Mouse (Mus musculus): ENCODE results near the gene Gm6525. TPM values are rescaled to one million over a fixed set of nuclear protein-coding genes. Genes with fewer than 3 reads are reported as not detected.

Gene Gm6525
- polyA plus RNA-seq, 1 experiment from 2014 or later: not detected

DNA sequence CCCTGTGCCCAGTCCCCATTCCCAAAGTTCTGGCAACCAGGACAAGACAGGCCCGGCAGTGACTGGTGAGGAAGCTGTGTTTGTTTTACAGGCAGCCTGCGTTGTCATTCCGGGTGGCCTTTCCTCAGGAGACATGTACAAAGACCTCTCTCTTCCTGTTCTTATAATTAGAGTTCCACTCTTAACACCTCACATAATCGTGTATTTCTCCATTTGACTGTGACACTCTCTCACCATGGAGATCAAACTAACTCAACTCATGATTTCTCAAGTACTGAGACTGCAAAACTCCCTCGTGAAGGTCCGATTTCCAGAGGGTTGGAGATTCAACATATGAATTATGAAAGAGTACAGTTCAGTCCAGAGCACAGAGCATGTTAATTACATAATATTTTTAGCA lies 38.0 kb upstream of the Gm6525 start:
- H3K4me2 ChIP-seq: peak overlapping the region; percentile 11; the same call in 1 of the 2 replicates
- no peak overlapping the region for H3K27ac ChIP-seq (ENCODE audit: low read depth, low read length)
- H3K9me3 ChIP-seq (replicated peaks; ENCODE audit: control insufficient read depth, low read length): no peaks in the 10 kb centered on the region
- no peak for ATAC-seq (replicated peaks; ENCODE audit: insufficient number of reproducible peaks, low FRiP score, low TSS enrichment)
- no peak overlapping the region for H3K4me3 ChIP-seq (ENCODE audit: low read depth, low read length)
- H3K36me3 ChIP-seq (ENCODE audit: control insufficient read depth, insufficient read depth, low read length): no peaks in the 10 kb centered on the region
- H3K4me1 ChIP-seq (ENCODE audit: control insufficient read depth, insufficient read depth, low read length): peaks cover 2% of the 10 kb centered on the region; the same call in 1 of the 2 replicates
- no peak overlapping the region for H3K9ac ChIP-seq (ENCODE audit: low read depth, low read length)
- WGBS (ENCODE audit: insufficient replicate concordance): 59% methylated on average over 6 of the region's 6 CpGs
- H3K27me3 ChIP-seq (ENCODE audit: control insufficient read depth, insufficient read depth, low read length): no peaks in the 10 kb centered on the region

DNA sequence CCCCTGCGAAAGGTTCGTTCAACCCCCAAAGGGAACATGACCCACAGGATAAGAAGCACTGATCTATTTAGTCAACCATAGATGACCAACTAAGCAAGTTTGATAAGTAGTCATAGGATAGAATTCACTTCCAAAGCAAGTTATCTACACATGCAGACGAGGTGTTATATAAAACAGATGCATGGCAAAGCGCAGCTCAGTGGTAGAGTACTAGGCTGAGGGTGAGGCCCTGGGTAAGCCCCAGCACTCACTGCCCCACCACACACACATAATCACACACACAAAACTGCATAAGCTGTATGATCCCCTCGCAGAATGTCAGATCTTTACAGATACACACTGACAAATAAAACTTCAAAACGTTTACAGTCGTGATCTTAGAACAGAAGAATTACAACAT lies 37.4 kb upstream of the Gm6525 start:
- 78% methylated on average over 7 of the region's 7 CpGs for WGBS (ENCODE audit: insufficient replicate concordance)
- H3K4me3 ChIP-seq (ENCODE audit: low read depth, low read length): no peak overlapping the region
- ATAC-seq (replicated peaks; ENCODE audit: insufficient number of reproducible peaks, low FRiP score, low TSS enrichment): no peak

DNA sequence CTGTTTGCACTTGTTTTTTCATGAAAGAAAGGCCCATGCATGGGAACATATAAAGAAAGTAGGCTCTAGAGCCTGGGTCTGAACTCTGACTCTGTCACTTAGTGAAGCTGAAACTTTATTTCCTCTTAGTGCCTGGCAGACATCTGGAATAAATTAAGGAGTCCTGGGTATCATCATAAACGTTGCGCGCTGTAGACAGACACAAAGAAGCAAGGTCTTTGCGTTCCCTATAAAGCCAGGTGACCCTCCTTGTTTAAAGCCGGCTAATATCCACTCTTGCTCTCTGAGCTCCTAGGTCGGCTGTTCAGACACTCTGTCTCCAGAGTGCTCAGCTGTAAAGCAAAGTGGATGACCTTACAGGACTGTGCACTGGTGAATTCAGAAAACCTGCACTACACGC lies 33.0 kb upstream of the Gm6525 start:
- 60% methylated on average over 7 of the region's 7 CpGs for WGBS (ENCODE audit: insufficient replicate concordance)
- Histone ChIP-seq H3K27me3 (ENCODE audit: control insufficient read depth, insufficient read depth, low read length) (no peaks in the 10 kb centered on the region), H3K4me1 (ENCODE audit: control insufficient read depth, insufficient read depth, low read length) (peaks cover 5% of the 10 kb centered on the region; the same call in 1 of the 2 replicates), H3K27ac (ENCODE audit: low read depth, low read length) (no peak overlapping the region), H3K9ac (ENCODE audit: low read depth, low read length) (no peak overlapping the region), H3K4me3 (ENCODE audit: low read depth, low read length) (no peak overlapping the region), H3K36me3 (ENCODE audit: control insufficient read depth, insufficient read depth, low read length) (no peaks in the 10 kb centered on the region), H3K4me2 (no peak overlapping the region), H3K9me3 (replicated peaks; ENCODE audit: control insufficient read depth, low read length) (no peaks in the 10 kb centered on the region)
- no peak for ATAC-seq (replicated peaks; ENCODE audit: insufficient number of reproducible peaks, low FRiP score, low TSS enrichment)

More for the DNA sequence above, 37.4 kb upstream of the Gm6525 start:
- Histone ChIP-seq H3K4me1 (ENCODE audit: control insufficient read depth, insufficient read depth, low read length) (peaks cover 5% of the 10 kb centered on the region; the same call in 1 of the 2 replicates), H3K4me2 (no peak overlapping the region), H3K9me3 (replicated peaks; ENCODE audit: control insufficient read depth, low read length) (no peaks in the 10 kb centered on the region), H3K9ac (ENCODE audit: low read depth, low read length) (no peak overlapping the region), H3K36me3 (ENCODE audit: control insufficient read depth, insufficient read depth, low read length) (no peaks in the 10 kb centered on the region), H3K27me3 (ENCODE audit: control insufficient read depth, insufficient read depth, low read length) (no peaks in the 10 kb centered on the region), H3K27ac (ENCODE audit: low read depth, low read length) (no peak overlapping the region)

DNA sequence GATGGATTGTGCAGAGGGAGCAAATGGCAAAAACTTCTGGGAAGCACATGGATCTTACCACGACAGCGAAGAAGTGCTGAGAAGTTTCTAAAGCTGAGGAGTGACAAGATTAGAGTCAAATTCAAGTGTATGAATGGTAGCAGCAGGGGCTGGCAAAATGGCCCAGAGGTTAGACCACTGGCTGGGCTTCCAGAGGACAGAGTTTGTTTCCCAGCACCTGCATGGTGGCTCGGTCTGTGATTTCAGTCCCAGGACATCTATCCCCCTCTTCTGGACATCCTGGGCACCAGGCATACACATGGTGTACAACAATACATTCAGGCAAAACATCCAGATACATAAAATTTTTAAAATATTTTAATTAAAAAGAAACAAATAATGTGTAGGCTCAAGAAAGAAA lies 24.1 kb upstream of the Gm6525 start:
- Histone ChIP-seq H3K27ac (ENCODE audit: low read depth, low read length) (no peak overlapping the region), H3K4me1 (ENCODE audit: control insufficient read depth, insufficient read depth, low read length) (no peaks in the 10 kb centered on the region), H3K4me2 (no peak overlapping the region), H3K9ac (ENCODE audit: low read depth, low read length) (no peak overlapping the region), H3K9me3 (replicated peaks; ENCODE audit: control insufficient read depth, low read length) (no peaks in the 10 kb centered on the region), H3K4me3 (ENCODE audit: low read depth, low read length) (no peak overlapping the region), H3K36me3 (ENCODE audit: control insufficient read depth, insufficient read depth, low read length) (no peaks in the 10 kb centered on the region), H3K27me3 (ENCODE audit: control insufficient read depth, insufficient read depth, low read length) (no peaks in the 10 kb centered on the region)
- 97% methylated on average over 3 of the region's 3 CpGs for WGBS (ENCODE audit: insufficient replicate concordance)
- ATAC-seq (replicated peaks; ENCODE audit: insufficient number of reproducible peaks, low FRiP score, low TSS enrichment): no peak

DNA sequence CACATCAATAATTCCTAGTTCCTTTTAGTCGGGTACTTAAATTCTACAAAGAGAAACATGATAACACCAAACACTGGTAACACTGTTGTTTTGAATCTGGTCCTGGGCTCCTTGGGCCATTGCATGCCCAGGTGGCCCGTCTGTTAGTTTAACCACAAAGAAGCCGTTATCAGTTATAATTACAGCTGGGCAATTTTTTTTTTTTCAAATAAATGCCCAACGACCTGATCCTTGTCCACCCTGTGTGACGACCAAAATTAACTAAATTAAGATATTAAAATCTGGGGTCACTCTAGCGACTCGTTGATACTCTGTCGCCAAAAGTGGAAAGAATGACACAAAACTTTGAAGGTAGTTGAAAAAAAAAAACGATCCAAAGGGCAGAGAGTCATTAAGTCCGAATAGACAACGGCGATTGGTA lies 19.2 kb upstream of the Gm6525 start:
- no peak for ATAC-seq (replicated peaks; ENCODE audit: insufficient number of reproducible peaks, low FRiP score, low TSS enrichment)

DNA sequence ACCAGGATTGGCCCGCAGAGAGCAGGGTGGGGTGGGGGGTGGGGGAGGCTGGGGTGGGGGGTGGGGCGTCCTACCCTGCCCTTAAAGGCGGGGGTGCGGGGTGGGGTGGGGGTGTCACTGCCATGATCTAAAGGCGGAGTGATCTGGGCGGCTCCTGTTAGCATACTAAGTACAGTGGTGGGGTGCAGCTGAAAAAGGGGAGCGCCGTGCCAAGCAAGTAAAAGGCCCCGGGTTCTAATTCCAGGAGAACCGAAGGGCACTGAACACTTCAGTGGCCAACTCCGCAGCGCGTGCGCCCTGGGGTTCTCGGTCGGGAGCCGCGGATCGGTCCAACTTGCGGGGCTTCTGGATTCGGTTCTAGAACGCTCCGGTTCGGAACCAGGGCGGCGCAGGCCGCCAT lies 18.8 kb upstream of the Gm6525 start:
- Histone ChIP-seq H3K9me3 (replicated peaks; ENCODE audit: control insufficient read depth, low read length) (no peaks in the 10 kb centered on the region), H3K27me3 (ENCODE audit: control insufficient read depth, insufficient read depth, low read length) (no peaks in the 10 kb centered on the region), H3K9ac (ENCODE audit: low read depth, low read length) (peak overlapping the region; percentile 81), H3K4me3 (ENCODE audit: low read depth, low read length) (peak overlapping the region; percentile 47), H3K36me3 (ENCODE audit: control insufficient read depth, insufficient read depth, low read length) (no peaks in the 10 kb centered on the region), H3K4me2 (peak overlapping the region; percentile 99), H3K4me1 (ENCODE audit: control insufficient read depth, insufficient read depth, low read length) (no peaks in the 10 kb centered on the region), H3K27ac (ENCODE audit: low read depth, low read length) (no peak overlapping the region)
- peak; percentile 37 for ATAC-seq (replicated peaks; ENCODE audit: insufficient number of reproducible peaks, low FRiP score, low TSS enrichment)
- WGBS (ENCODE audit: insufficient replicate concordance): 0% methylated on average over 26 of the region's 27 CpGs

More for the DNA sequence above, 19.2 kb upstream of the Gm6525 start:
- Histone ChIP-seq H3K9ac (ENCODE audit: low read depth, low read length) (no peak overlapping the region), H3K27me3 (ENCODE audit: control insufficient read depth, insufficient read depth, low read length) (no peaks in the 10 kb centered on the region), H3K9me3 (replicated peaks; ENCODE audit: control insufficient read depth, low read length) (no peaks in the 10 kb centered on the region), H3K4me3 (ENCODE audit: low read depth, low read length) (peak overlapping the region; percentile 47), H3K4me2 (peak overlapping the region; percentile 99), H3K27ac (ENCODE audit: low read depth, low read length) (no peak overlapping the region), H3K36me3 (ENCODE audit: control insufficient read depth, insufficient read depth, low read length) (no peaks in the 10 kb centered on the region), H3K4me1 (ENCODE audit: control insufficient read depth, insufficient read depth, low read length) (no peaks in the 10 kb centered on the region)
- WGBS (ENCODE audit: insufficient replicate concordance): 15% methylated on average over 12 of the region's 12 CpGs

DNA sequence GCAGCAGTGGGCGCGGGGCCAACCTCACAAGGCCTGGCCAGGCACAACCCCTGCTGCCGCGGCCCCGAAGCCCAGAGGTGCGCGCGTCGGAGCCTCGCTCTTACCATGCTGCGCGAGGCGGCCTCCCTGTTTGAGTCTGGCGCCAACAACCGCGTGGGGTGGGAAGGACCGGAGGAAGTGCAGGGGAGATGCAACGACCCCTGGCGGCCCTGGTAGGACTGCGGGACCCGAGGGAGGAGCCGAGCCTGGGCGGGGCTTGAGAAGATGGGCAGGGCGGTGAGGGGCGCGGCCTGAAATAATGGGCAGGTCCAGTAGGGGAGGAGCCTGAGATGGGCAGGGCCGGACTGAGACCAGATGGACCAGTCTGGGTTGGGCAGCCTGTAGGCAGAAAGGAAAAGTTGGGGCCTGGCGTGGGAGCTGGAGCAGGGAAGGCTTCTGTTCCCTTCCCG lies 18.3 kb upstream of the Gm6525 start, which contains the start of gene Mnd1:
Mnd1 (minus strand) TSS at position 229 of the 449 bp plus-strand sequence.
- Histone ChIP-seq H3K36me3 (ENCODE audit: control insufficient read depth, insufficient read depth, low read length) (no peaks in the 10 kb centered on the region), H3K4me2 (peak within 1 kb of the TSS; percentile 99), H3K27ac (ENCODE audit: low read depth, low read length) (no peak within 1 kb of the TSS), H3K4me1 (ENCODE audit: control insufficient read depth, insufficient read depth, low read length) (no peaks in the 10 kb centered on the region), H3K9ac (ENCODE audit: low read depth, low read length) (peak within 1 kb of the TSS; percentile 81), H3K9me3 (replicated peaks; ENCODE audit: control insufficient read depth, low read length) (no peaks in the 10 kb centered on the region), H3K4me3 (ENCODE audit: low read depth, low read length) (peak within 1 kb of the TSS; percentile 47), H3K27me3 (ENCODE audit: control insufficient read depth, insufficient read depth, low read length) (no peaks in the 10 kb centered on the region)
- under 1% methylated on average over 29 of the region's 29 CpGs for WGBS (ENCODE audit: insufficient replicate concordance)
- peak; percentile 100 for ATAC-seq (replicated peaks; ENCODE audit: insufficient number of reproducible peaks, low FRiP score, low TSS enrichment)

DNA sequence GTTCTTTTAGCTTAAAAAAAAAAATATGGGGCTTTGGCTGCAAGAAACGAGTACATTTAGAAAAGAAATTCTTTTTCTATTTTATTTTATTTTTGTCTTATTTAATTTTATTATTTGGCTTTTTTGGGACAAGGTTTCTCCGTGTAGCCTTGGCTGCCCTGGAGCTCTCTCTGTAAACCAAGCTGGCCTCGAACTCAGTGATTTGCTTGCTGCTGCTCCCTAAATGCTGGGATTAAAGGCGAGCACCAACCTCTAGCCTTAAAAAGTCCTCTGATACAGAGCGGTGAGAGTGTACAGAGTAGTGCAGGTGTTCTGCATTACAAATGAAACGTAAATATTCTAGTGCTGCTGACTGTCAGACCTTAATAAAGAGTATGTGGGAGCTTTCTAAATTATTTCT lies 17.8 kb upstream of the Gm6525 start:
- Histone ChIP-seq H3K9me3 (replicated peaks; ENCODE audit: control insufficient read depth, low read length) (no peaks in the 10 kb centered on the region), H3K27ac (ENCODE audit: low read depth, low read length) (no peak overlapping the region), H3K27me3 (ENCODE audit: control insufficient read depth, insufficient read depth, low read length) (no peaks in the 10 kb centered on the region), H3K4me2 (peak overlapping the region; percentile 99), H3K36me3 (ENCODE audit: control insufficient read depth, insufficient read depth, low read length) (no peaks in the 10 kb centered on the region), H3K4me3 (ENCODE audit: low read depth, low read length) (no peak overlapping the region), H3K9ac (ENCODE audit: low read depth, low read length) (no peak overlapping the region), H3K4me1 (ENCODE audit: control insufficient read depth, insufficient read depth, low read length) (no peaks in the 10 kb centered on the region)
- 62% methylated on average over 6 of the region's 6 CpGs for WGBS (ENCODE audit: insufficient replicate concordance)
- ATAC-seq (replicated peaks; ENCODE audit: insufficient number of reproducible peaks, low FRiP score, low TSS enrichment): no peak

DNA sequence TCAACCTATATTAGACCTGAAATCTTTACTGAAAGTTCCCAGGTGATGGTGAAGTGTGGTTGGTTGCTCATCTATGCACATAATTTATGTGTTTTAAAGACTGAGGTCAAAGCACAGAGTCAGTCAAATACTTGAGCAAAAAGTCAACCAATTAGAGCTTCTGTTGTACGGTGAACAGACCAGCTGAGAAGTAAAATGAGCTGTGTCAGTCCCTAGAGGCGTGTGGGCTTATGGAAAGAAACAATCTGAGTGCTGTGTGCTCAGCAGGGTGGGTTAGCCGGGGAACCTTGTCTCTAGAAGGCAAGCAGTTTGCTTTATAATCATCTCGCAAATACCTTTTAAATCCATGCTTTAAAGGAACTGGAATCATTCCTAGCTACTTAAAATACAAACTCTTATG lies 16.9 kb upstream of the Gm6525 start:
- ATAC-seq (replicated peaks; ENCODE audit: insufficient number of reproducible peaks, low FRiP score, low TSS enrichment): no peak
- H3K4me1 ChIP-seq (ENCODE audit: control insufficient read depth, insufficient read depth, low read length): no peaks in the 10 kb centered on the region
- 77% methylated on average over 4 of the region's 4 CpGs for WGBS (ENCODE audit: insufficient replicate concordance)

More for the DNA sequence above, 16.9 kb upstream of the Gm6525 start:
- H3K4me2 ChIP-seq: no peak overlapping the region
- H3K36me3 ChIP-seq (ENCODE audit: control insufficient read depth, insufficient read depth, low read length): no peaks in the 10 kb centered on the region
- H3K4me3 ChIP-seq (ENCODE audit: low read depth, low read length): no peak overlapping the region
- H3K9ac ChIP-seq (ENCODE audit: low read depth, low read length): no peak overlapping the region
- H3K9me3 ChIP-seq (replicated peaks; ENCODE audit: control insufficient read depth, low read length): no peaks in the 10 kb centered on the region
- no peak overlapping the region for H3K27ac ChIP-seq (ENCODE audit: low read depth, low read length)
- no peaks in the 10 kb centered on the region for H3K27me3 ChIP-seq (ENCODE audit: control insufficient read depth, insufficient read depth, low read length)
